Mouse (Mus musculus) erythroblast, embryonic 14.5 days (primary cell): ENCODE measurements around the gene Slc37a4.
"Not testable (repeated sequence)": the region's sequence is repeated elsewhere in the genome, so short reads cannot be mapped to it uniquely, and the experiment has no call there.

Source experiments
- GATA1 ChIP-seq: IDR thresholded peaks from 2 replicates; pipeline ENCODE4 v1.6.1; 2012; ENCODE audit warnings: low read length, inconsistent platforms, mixed read lengths
- TAL1 ChIP-seq: IDR thresholded peaks from 3 replicates; pipeline ENCODE4 v1.6.1; 2012; ENCODE audit warnings: low read length, inconsistent platforms, mixed read lengths

GRCm38 (mm10) chr9:44377335-44377734 lies 19.3 kb upstream of the Slc37a4 start:
- TF ChIP-seq TAL1, GATA1: not testable (repeated sequence)
